Mouse (Mus musculus): ENCODE data around the gene Nfkbiz.
"Not testable (repeated sequence)": the region's sequence is repeated elsewhere in the genome, so short reads cannot be mapped to it uniquely, and the experiment has no call there.

Nfkbiz gene

GRCm38 (mm10) chr16:55838510-55839474 lies at the start of gene Nfkbiz:
Gene Nfkbiz, minus strand, starts transcription at chr16:55838899.
- peak; percentile 79 for ATAC-seq (ENCODE audit: low TSS enrichment)

GRCm38 (mm10) chr16:55887814-55888583 lies 49.3 kb upstream of the Nfkbiz start:
- peak; percentile 71 for ATAC-seq (ENCODE audit: low TSS enrichment)

- no peak for ATAC-seq (ENCODE audit: low TSS enrichment)
These were observed 45.5 kb upstream of the Nfkbiz start for GRCm38 (mm10) chr16:55884246-55884645.

DNA sequence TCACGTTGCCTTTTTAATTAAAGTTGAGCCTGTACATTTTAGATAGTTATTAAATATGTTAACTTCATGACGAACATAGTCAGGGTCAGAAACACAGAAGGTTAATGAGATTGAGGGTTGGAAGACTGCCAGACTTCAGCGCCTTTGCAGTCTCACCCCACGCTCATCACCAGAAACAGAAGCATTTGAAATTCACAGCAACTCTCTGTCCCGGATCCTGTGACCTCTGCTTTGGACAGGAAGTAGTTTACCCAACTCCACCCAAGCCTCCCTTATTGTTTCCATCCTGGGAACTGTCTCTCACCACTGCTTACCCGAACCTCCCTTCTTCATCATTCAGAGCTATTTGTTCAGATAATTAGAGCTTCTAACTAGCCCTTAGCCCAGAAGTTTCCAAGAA lies 37.3 kb upstream of the Nfkbiz start:
- no peak for ATAC-seq (ENCODE audit: low TSS enrichment)

DNA sequence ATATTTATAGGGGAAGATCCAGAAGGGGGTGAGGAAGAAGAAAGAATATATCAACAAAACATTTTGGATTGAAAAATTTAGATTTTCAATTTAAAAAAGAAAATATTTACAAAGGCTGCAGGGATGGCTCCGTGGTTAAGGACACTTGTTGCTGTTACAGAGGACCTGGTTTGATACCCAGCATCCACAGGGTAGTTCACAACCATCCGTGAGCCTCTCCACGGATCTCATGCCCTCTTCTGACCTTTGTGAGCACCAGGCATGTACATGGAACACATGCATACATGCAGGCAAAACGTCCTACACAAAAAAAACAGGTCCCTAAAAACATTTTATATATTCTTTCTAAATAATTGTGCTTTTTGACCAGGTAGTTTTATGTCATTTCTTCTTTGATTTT lies 25.1 kb upstream of the Nfkbiz start:
- ATAC-seq (ENCODE audit: low TSS enrichment), result no peak

GRCm38 (mm10) chr16:55863149-55863815 lies 24.6 kb upstream of the Nfkbiz start:
- ATAC-seq (ENCODE audit: low TSS enrichment), result peak; percentile 58

DNA sequence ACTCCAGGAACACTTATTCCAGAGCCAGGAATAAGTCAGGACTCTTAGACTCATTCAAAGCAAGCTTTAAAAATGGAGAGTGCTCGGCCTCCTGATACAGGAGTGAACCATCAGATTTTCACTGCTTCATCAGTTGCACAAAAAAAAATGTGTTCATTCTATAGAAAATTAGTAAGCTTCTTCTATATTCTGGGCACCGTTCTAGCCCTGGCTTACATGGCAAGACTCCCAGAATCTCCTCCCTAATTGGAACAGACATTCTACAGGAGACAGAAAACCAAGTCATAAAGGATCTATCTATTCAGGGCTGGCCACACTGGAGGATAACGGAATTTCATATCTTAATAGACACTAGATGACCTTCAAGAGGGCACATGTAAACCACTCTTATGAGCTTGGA lies 22.4 kb upstream of the Nfkbiz start:
- peak; percentile 80 for ATAC-seq (ENCODE audit: low TSS enrichment)

DNA sequence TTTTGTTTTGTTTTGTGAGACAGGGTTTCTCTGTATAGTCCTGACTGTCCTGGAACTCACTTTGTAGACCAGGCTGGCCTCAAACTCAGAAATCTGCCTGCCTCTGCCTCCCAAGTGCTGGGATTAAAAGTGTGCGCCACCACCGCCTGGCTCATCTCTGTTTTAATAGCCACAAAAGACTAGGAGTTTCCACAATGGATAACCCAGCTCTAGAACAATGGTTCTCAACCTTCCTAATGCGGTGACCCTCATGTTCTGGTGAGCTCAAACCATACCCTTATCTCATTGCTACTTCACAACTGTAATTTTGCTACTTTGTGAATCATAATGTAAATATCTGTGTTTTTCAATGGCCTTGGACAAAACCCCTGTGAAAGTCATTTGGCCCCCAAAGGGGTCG lies 20.7 kb upstream of the Nfkbiz start:
- ATAC-seq (ENCODE audit: low TSS enrichment), result not testable (repeated sequence)

GRCm38 (mm10) chr16:55858465-55858864 lies 19.8 kb upstream of the Nfkbiz start:
- ATAC-seq (ENCODE audit: low TSS enrichment), result peak; percentile 76

DNA sequence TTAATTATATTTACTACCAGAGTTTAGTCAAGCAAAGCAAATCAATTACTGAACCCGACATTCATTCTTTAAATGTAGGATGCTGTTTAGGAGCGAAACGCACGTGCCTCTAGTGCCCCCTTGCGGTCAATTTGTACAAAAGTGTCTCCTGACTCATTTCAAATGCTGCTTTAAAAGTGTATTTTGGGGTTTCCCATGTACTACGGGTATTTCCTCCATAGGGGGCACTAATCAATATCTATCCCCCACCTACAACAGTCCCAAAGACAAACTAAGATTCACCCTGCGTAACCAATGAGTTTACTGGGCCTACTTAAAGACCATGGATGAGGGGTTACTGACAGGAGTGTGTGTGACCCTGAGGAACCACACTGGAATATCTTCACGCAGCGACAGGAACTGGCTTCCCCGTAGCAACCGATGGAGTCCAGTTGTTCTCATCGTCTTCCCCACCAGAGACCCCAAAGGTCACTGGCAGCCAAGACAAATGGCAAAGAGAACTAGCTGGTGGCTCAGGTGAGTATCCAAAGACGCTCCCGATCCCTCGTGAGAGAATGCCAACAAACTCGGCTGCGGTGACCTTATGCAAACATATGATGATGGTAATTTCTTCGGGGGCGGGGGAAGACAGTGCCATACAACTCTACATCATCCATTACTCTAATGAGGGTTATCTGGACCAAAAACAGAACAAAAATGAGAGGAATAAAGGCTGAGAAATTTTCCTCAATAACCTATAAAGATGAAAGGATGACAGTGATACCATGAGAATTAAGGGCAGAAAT lies 14.4 kb upstream of the Nfkbiz start:
- ATAC-seq (ENCODE audit: low TSS enrichment), result peak; percentile 88

- no peak for ATAC-seq (ENCODE audit: low TSS enrichment)
These were observed 13.8 kb upstream of the Nfkbiz start for GRCm38 (mm10) chr16:55852515-55852914.

DNA sequence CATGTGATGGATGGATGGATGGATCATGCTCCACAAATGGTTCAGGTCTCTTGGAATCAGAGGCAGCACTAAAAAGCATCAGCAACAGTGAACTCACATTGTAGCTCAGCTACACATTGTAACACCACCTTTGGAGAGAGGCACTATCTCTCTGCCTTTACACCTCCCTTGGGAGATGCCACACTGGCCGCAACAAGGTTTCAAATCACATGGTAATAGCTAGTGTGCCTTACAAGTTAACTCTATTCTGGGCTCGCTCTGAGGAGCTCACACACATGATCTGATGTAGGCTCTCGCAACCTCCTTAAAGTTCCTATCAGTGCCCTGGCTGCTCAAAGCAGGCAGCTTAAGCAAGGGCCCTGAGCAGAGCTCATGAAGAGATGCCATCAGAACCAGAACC lies 11.8 kb upstream of the Nfkbiz start:
- ATAC-seq (ENCODE audit: low TSS enrichment), result no peak

- no peak for ATAC-seq (ENCODE audit: low TSS enrichment)
These were observed 9.0 kb upstream of the Nfkbiz start for GRCm38 (mm10) chr16:55847679-55848078.

- no peak for ATAC-seq (ENCODE audit: low TSS enrichment)
These were observed 6.1 kb upstream of the Nfkbiz start for GRCm38 (mm10) chr16:55844847-55845246.

DNA sequence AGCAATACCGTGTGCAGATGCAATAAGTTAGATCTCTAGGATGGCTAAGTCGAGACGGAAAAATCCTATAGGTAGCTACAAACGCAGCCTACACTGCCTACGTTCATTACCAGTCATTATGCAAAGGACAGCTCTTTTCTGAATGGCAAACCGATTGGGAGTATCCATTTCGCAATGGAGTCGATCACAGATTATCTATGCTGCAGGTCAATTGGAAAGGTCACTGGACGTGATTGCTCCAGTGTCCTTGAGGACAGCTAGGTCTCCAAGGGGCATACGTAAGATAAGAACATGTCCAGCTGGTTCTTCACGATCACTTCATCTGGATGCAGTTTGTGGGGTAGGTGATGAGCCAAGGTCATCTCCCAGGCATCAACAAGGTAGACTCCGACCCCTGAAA lies 5.2 kb upstream of the Nfkbiz start:
- ATAC-seq (ENCODE audit: low TSS enrichment), result no peak

GRCm38 (mm10) chr16:55843134-55843533 lies 4.4 kb upstream of the Nfkbiz start:
- ATAC-seq (ENCODE audit: low TSS enrichment), result no peak

GRCm38 (mm10) chr16:55841506-55841905 lies 2.8 kb upstream of the Nfkbiz start:
- no peak for ATAC-seq (ENCODE audit: low TSS enrichment)

- no peak for ATAC-seq (ENCODE audit: low TSS enrichment)
These were observed 580 bp downstream of the Nfkbiz start for GRCm38 (mm10) chr16:55838129-55838509.

GRCm38 (mm10) chr16:55837653-55838052 lies 1.0 kb downstream of the Nfkbiz start:
- ATAC-seq (ENCODE audit: low TSS enrichment), result not testable (repeated sequence)

GRCm38 (mm10) chr16:55837168-55837567 lies 1.5 kb downstream of the Nfkbiz start:
- no peak for ATAC-seq (ENCODE audit: low TSS enrichment)

DNA sequence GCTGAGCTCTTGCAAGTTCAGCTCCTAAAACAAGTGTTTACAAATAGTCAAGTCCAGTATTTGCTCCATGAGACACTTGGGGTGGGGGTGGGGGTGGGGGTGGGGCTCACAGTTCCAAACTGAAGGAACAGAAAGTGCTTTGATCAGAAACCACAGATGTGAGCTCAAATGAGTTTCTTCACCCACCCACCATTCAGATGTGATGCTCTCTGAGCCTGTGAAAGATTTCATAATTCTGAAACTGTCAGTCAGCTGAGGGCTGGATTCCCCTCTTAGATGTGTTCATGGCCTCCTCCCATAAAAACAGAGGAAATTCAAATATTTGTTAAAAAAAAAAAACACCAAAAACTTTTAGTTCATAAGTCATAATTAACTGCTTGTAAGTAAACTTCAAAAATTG lies 2.9 kb downstream of the Nfkbiz start:
- ATAC-seq (ENCODE audit: low TSS enrichment), result peak; percentile 42; the same call in 1 of the 2 replicates

Data from frontal cortex, adult (tissue).